Mouse (Mus musculus) kidney, adult 2 months (tissue): Measurements from ENCODE around the gene Hes1.

Experiments used
- CTCF ChIP-seq: fragments of 200-500 bp; conservative IDR thresholded peaks from 2 replicates; pipeline ENCODE4 v1.5.1; 2011; ENCODE audit warnings: low read depth, mild to moderate bottlenecking, control low read depth, low read length, moderate library complexity, mixed read lengths; ENCODE audit not compliant: insufficient read depth, insufficient read length
- POLR2A ChIP-seq: fragments of 200-500 bp; IDR thresholded peaks from one replicate; pipeline ENCODE4 v1.6.1; 2011; ENCODE audit warnings: low read depth, low read length, control low read depth

GRCm38 (mm10) chr16:30103495-30103894, 39.3 kb downstream of the Hes1 start:
- TF ChIP-seq POLR2A, result no peak
- TF ChIP-seq CTCF, result no peak
